Mouse (Mus musculus) G1E (cell line): ENCODE data around the gene Cfl2.

Experiments
- CTCF ChIP-seq: IDR thresholded peaks from 2 replicates; pipeline ENCODE4 v1.5.1; 2012; ENCODE audit warnings: low read depth, low read length, inconsistent platforms, mixed read lengths
- POLR2AphosphoS5 ChIP-seq: IDR thresholded peaks from 2 replicates; pipeline ENCODE4 v1.6.1; 2012; ENCODE audit warnings: low read depth, low read length, inconsistent platforms; ENCODE audit not compliant: insufficient replicate concordance

GRCm38 (mm10) chr12:54820684-54821161, 42.0 kb downstream of the Cfl2 start:
- TF ChIP-seq CTCF (no peak), POLR2AphosphoS5 (no peak)
